Mouse (Mus musculus): Measurements from ENCODE around the gene Slc16a4. TPM values are rescaled to one million over a fixed set of nuclear protein-coding genes. Genes with fewer than 3 reads are reported as not detected.
A peak's percentile ranks its signal among the peaks of the same experiment; 100 is the strongest.

The Slc16a4 gene
- polyA plus RNA-seq, 1 experiment: 0.14 TPM

GRCm38 (mm10) chr3:107332127-107332959 lies 41.3 kb downstream of the Slc16a4 start:
- peak overlapping the region; percentile 93 for H3K4me2 ChIP-seq (ENCODE audit: low read depth)
- peak overlapping the region; percentile 91 for H3ac ChIP-seq (ENCODE audit: control insufficient read depth, insufficient read length)
- H3K4me3 ChIP-seq: peak overlapping the region; percentile 87
- TF ChIP-seq POLR2A (IDR thresholded peaks at IDR 0.05; ENCODE audit: insufficient read length, low read depth): peak; percentile 15
- TF ChIP-seq SRF (IDR thresholded peaks at IDR 0.05; ENCODE audit: control insufficient read depth, insufficient read length, low read depth): no peak
- H3K36me3 ChIP-seq (ENCODE audit: control insufficient read depth, insufficient read depth): peaks cover 25% of the 10 kb centered on the region
- H3K27me3 ChIP-seq (ENCODE audit: control insufficient read depth, insufficient read depth, insufficient read length): no peaks in the 10 kb centered on the region
- peaks cover 53% of the 10 kb centered on the region for H3K79me2 ChIP-seq (ENCODE audit: control insufficient read depth, insufficient read depth)

GRCm38 (mm10) chr3:107332960-107333380 lies 41.9 kb downstream of the Slc16a4 start:
- no peaks in the 10 kb centered on the region for H3K27me3 ChIP-seq (ENCODE audit: control insufficient read depth, insufficient read depth, insufficient read length)

GRCm38 (mm10) chr3:107333381-107334201 lies 42.6 kb downstream of the Slc16a4 start, which contains the start of gene Rbm15:
TSS of gene Rbm15 (minus strand) at chr3:107333673.
- peak within 1 kb of the TSS; percentile 87 for H3K4me3 ChIP-seq
- H3K79me2 ChIP-seq (ENCODE audit: control insufficient read depth, insufficient read depth): peaks cover 41% of the 10 kb centered on the region
- H3K4me2 ChIP-seq (ENCODE audit: low read depth): peak within 1 kb of the TSS; percentile 92
- H3K27me3 ChIP-seq (ENCODE audit: control insufficient read depth, insufficient read depth, insufficient read length): no peaks in the 10 kb centered on the region
- peaks cover 15% of the 10 kb centered on the region for H3K36me3 ChIP-seq (ENCODE audit: control insufficient read depth, insufficient read depth)
- H3ac ChIP-seq (ENCODE audit: control insufficient read depth, insufficient read length): peak within 1 kb of the TSS; percentile 91
- TF ChIP-seq MYOG (IDR thresholded peaks at IDR 0.05; ENCODE audit: control insufficient read depth in 1 of 3, insufficient read depth in 1 of 3, insufficient read length in 2 of 3, low read depth in 2 of 3) (no peak), MAX (IDR thresholded peaks at IDR 0.05; ENCODE audit: low read depth) (peak; percentile 44), SRF (IDR thresholded peaks at IDR 0.05; ENCODE audit: control insufficient read depth, insufficient read length, low read depth) (peak; percentile 81), REST (IDR thresholded peaks at IDR 0.05; ENCODE audit: insufficient read depth, insufficient read length) (no peak), POLR2AphosphoS2 (IDR thresholded peaks at IDR 0.05; ENCODE audit: insufficient read length, low read depth) (peak; percentile 75), POLR2A (IDR thresholded peaks at IDR 0.05; ENCODE audit: insufficient read length, low read depth) (peak; percentile 81), CEBPB (IDR thresholded peaks at IDR 0.05; ENCODE audit: insufficient read depth, poor library complexity, severe bottlenecking) (no peak), MYOD1 (IDR thresholded peaks at IDR 0.05; ENCODE audit: control insufficient read depth in 1 of 3, insufficient read length in 2 of 3, low read depth in 2 of 3) (peak in 1 of 3 experiments; percentile 48), USF1 (IDR thresholded peaks at IDR 0.05; ENCODE audit: low read depth) (peak; percentile 31), TCF3 (IDR thresholded peaks at IDR 0.05; ENCODE audit: insufficient read length, low read depth) (no peak), TCF12 (IDR thresholded peaks at IDR 0.05; ENCODE audit: insufficient read depth, poor library complexity, severe bottlenecking) (no peak), E2F4 (IDR thresholded peaks at IDR 0.05; ENCODE audit: insufficient read depth) (peak; percentile 62)

More at GRCm38 (mm10) chr3:107332960-107333380, 41.9 kb downstream of the Slc16a4 start:
- Histone ChIP-seq H3K79me2 (ENCODE audit: control insufficient read depth, insufficient read depth) (peaks cover 47% of the 10 kb centered on the region), H3K36me3 (ENCODE audit: control insufficient read depth, insufficient read depth) (peaks cover 21% of the 10 kb centered on the region), H3ac (ENCODE audit: control insufficient read depth, insufficient read length) (peak overlapping the region; percentile 91), H3K4me2 (ENCODE audit: low read depth) (peak overlapping the region; percentile 92), H3K4me3 (peak overlapping the region; percentile 87)
- TF ChIP-seq POLR2A (IDR thresholded peaks at IDR 0.05; ENCODE audit: insufficient read length, low read depth): peak; percentile 79
- no peak for TF ChIP-seq TCF12 (IDR thresholded peaks at IDR 0.05; ENCODE audit: insufficient read depth, poor library complexity, severe bottlenecking)
- no peak for TF ChIP-seq TCF3 (IDR thresholded peaks at IDR 0.05; ENCODE audit: insufficient read length, low read depth)
- TF ChIP-seq MAX (IDR thresholded peaks at IDR 0.05; ENCODE audit: low read depth): no peak
- TF ChIP-seq POLR2AphosphoS2 (IDR thresholded peaks at IDR 0.05; ENCODE audit: insufficient read length, low read depth): no peak
- peak; percentile 13 for TF ChIP-seq REST (IDR thresholded peaks at IDR 0.05; ENCODE audit: insufficient read depth, insufficient read length)
- peak; percentile 55 for TF ChIP-seq E2F4 (IDR thresholded peaks at IDR 0.05; ENCODE audit: insufficient read depth)
- TF ChIP-seq MYOD1 (IDR thresholded peaks at IDR 0.05; ENCODE audit: control insufficient read depth in 1 of 3, insufficient read length in 2 of 3, low read depth in 2 of 3): no peak
- TF ChIP-seq SRF (IDR thresholded peaks at IDR 0.05; ENCODE audit: control insufficient read depth, insufficient read length, low read depth): no peak
- peak; percentile 98 for TF ChIP-seq USF1 (IDR thresholded peaks at IDR 0.05; ENCODE audit: low read depth)

GRCm38 (mm10) chr3:107334202-107334934 lies 43.3 kb downstream of the Slc16a4 start:
- TF ChIP-seq TCF3 (IDR thresholded peaks at IDR 0.05; ENCODE audit: insufficient read length, low read depth) (no peak), USF1 (IDR thresholded peaks at IDR 0.05; ENCODE audit: low read depth) (no peak), MYOG (IDR thresholded peaks at IDR 0.05; ENCODE audit: control insufficient read depth in 1 of 3, insufficient read depth in 1 of 3, insufficient read length in 2 of 3, low read depth in 2 of 3) (no peak), E2F4 (IDR thresholded peaks at IDR 0.05; ENCODE audit: insufficient read depth) (no peak), SRF (IDR thresholded peaks at IDR 0.05; ENCODE audit: control insufficient read depth, insufficient read length, low read depth) (no peak), TCF12 (IDR thresholded peaks at IDR 0.05; ENCODE audit: insufficient read depth, poor library complexity, severe bottlenecking) (no peak), POLR2A (IDR thresholded peaks at IDR 0.05; ENCODE audit: insufficient read length, low read depth) (no peak), REST (IDR thresholded peaks at IDR 0.05; ENCODE audit: insufficient read depth, insufficient read length) (no peak), POLR2AphosphoS2 (IDR thresholded peaks at IDR 0.05; ENCODE audit: insufficient read length, low read depth) (no peak)
- Histone ChIP-seq H3K79me2 (ENCODE audit: control insufficient read depth, insufficient read depth) (peaks cover 33% of the 10 kb centered on the region), H3K27me3 (ENCODE audit: control insufficient read depth, insufficient read depth, insufficient read length) (no peaks in the 10 kb centered on the region), H3ac (ENCODE audit: control insufficient read depth, insufficient read length) (peak overlapping the region; percentile 91), H3K4me3 (peak overlapping the region; percentile 87), H3K4me2 (ENCODE audit: low read depth) (peak overlapping the region; percentile 92), H3K36me3 (ENCODE audit: control insufficient read depth, insufficient read depth) (peaks cover 10% of the 10 kb centered on the region)

All from myocyte (in vitro differentiated cells).